Mouse (Mus musculus) A20 (cell line): ENCODE measurements at regions not wholly inside any gene's neighbourhood (a gene's known extent, or its start where the extent isn't known, plus 50 kb on each side); places are given as distances from the start of the nearest gene placed in this dataset.

ENCODE experiments used
- DNase-seq: peaks from one replicate; pipeline ENCODE4 v3.0.0-alpha.2; 2011; ENCODE audit warnings: low read depth, low spot score

DNA sequence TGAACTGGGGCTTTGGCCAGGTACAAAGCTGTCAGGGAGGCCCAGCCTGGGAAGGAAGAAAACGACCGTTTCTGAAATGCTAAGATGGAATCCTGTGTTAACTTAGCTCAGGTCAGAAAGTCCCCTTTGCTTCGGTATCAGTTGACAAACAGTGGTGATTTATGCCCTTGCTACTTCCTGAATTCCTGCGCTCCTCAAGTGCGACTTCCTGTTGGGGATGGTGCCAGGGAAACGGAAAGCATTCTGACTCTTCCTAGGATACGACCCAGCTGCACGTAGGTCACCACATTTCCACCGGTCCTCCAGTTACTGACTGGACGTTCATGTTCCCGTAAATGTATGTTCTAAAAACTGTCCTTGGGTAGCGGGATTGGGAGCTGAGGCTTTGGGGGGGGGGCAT lies 161.0 kb downstream of the Hibadh start:
- no peak for DNase-seq

DNA sequence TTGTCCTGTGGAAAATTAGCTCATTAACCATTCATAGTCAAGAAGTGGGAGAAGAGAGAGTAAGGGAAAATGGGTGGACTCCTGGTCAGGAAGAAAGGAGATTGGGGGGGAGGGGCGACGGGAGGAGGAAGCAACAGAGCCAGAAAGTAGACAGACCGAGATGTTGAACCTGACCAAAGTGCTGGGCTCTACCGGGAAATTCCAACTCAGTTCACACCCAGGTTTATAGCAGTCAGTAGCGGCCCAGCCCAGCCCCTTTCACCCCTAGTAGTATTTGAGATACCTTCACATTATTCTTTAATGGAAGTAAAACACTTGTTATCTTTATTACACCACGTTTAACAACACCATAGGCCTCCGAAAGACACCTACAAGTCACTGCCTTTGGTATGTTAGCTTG lies 158.2 kb downstream of the Hibadh start:
- DNase-seq = no peak

DNA sequence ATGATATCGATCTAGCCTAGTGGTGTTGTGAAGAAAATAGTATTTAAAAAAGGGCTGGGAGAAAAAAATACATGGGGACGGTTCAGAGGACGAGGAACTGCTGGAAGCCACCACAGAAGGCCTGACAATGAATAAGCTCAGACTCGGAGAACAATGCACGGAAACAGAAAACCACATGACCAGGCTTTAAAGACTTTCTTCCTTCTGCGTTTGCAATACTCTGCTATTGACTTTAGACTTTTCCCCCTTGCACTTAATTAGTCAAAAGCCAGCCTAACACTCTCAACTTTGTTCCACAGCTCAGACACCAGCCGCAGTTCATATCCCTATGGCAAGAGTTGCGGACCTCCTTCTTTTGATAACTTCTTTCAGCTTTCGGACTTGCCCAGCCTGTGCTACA lies 154.0 kb downstream of the Hibadh start:
- DNase-seq = no peak

DNA sequence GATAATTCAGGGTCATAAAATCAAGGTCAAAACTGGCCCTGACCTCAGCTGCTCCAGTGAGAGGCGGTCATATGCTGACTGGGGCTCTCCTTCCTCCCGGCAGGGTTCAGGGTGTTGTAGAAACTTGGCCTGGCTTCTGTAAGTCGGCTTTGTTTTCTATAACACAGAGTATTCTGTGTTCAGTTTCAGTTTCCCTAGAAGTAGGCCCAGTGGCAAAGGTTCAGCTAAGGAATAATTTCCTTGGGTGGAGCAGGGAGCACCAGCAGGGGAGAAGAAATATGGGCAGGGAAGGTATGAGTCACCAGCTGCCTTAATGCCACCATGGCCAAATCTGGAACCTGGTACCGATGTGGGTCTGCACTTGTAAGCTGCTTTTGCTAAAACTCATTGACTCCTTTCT lies 153.5 kb downstream of the Hibadh start:
- no peak for DNase-seq

DNA sequence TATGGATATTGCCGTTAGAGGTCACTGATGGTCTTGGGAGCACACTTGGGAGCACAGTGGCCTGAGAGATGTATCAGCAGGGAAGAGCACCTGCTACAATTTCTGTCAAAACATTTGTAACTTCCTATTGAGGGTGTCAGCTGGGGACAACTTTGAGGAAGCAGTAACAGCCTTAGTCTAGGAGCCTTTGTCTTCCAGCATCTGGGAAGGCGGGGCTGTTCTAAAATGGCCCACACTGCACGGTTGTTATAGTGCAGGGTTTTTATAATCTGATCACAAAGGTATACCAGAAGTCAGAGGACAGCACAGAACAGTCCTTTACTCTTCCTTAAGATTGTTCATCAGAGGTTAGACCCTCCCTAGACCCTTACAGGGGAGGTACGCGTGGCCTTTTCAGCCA lies 152.3 kb downstream of the Hibadh start:
- DNase-seq = no peak

DNA sequence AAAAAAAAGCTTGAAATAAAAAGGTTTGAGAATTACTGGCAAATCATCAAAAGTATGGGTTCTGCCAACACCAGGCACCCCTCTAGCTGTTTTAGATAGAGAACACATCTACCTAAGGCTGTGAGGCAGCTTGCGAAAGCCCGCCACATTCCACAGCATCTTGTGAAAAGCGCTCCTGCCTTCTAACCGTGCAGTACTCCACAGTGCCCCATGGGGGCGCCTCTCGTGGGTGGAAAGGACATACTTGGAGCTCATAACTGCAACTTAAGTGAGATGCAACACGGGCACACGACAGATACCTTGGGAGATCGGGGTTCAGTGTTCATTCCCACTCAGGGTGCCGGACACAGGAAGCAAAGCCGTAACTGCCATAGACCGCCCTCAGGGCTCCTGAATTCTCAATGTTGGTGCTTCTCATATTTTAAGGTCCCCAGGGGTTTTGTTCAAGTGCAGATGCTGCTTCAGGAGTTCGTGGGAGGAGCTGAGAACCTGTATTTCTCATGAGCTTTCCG lies 149.9 kb downstream of the Hibadh start:
- peak; percentile 27 for DNase-seq

DNA sequence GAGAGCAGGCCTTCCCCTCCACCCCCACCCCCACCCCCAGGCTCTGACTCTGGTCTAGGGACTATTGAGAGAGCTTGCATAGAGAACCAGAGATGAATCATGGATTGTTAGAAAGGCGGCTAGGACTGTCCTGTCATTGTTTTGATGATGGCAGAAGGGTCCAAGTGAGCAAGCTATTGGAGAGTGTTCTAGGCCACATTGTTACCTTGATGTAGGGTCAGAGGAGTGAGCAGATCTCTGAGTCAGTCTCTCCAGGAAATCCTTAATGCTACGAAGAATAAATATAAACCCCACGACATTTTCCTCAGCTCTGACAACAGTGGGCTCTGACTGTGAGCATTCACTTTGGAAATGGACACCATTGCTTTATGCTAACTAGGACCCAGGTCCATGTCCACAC lies 144.9 kb downstream of the Hibadh start:
- DNase-seq = no peak

DNA sequence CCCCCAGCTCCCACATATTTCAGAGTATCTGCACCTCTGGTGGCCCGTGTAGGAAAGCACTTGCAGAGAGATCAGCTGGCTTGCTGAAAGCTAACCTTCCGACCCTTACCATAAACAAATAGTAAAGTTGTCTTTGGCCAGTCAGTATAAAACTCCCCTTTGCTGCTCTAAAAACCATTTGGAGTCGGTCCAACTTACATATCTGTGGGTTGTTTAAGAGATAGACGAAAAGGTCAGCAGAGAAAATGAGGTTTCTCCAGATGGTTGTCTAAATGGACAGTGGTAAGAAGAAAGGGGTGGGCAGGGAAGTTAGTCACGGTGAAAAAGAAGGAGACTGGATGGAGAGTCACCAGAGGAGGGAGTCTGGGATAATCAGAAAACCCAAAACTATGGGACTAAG lies 144.3 kb downstream of the Hibadh start:
- no peak for DNase-seq
